Mouse (Mus musculus) midbrain, postnatal 0 days (tissue): ENCODE results near the gene Setd5. TPM values are rescaled to one million over a fixed set of nuclear protein-coding genes. Genes with fewer than 3 reads are reported as not detected.

Experiments
- ATAC-seq: fragments of 200-750 bp; cut with Nextera tagmentation; 2 replicates; pipeline ENCODE4 v1.8.0; 2017; ENCODE audit warnings: moderate number of reproducible peaks, mild to moderate bottlenecking, moderate TSS enrichment, moderate library complexity; ENCODE audit not compliant: low FRiP score
- DNase-seq: peaks from one replicate; pipeline ENCODE4 v3.0.0-alpha.2; 2015; ENCODE audit warnings: low spot score
- H3K27ac ChIP-seq: fragments of 300-500 bp; sonication (generic); 2 replicates; pipeline ENCODE4 v1.5.1; 2014; ENCODE audit warnings: low read depth, mild to moderate bottlenecking, low read length, mixed read lengths
- H3K27me3 ChIP-seq: fragments of 300-500 bp; sonication (generic); 2 replicates; pipeline ENCODE4 v1.6.1; 2014; ENCODE audit warnings: low read length, control low read depth, mixed read lengths; ENCODE audit not compliant: insufficient read depth
- H3K36me3 ChIP-seq: fragments of 300-500 bp; sonication (generic); 2 replicates; pipeline ENCODE4 v1.6.1; 2014; ENCODE audit warnings: low read length, control low read depth, mixed read lengths; ENCODE audit not compliant: insufficient read depth
- H3K4me1 ChIP-seq: fragments of 300-500 bp; sonication (generic); 2 replicates; pipeline ENCODE4 v1.6.1; 2014; ENCODE audit warnings: mild to moderate bottlenecking, control low read depth, antibody characterized with exemption, low read length, mixed read lengths; ENCODE audit not compliant: insufficient read depth
- H3K4me2 ChIP-seq: fragments of 300-500 bp; sonication (generic); 2 replicates; pipeline ENCODE4 v1.6.1; 2014; ENCODE audit warnings: low read depth, mild to moderate bottlenecking, low read length, mixed read lengths; ENCODE audit not compliant: poor library complexity, severe bottlenecking
- H3K4me3 ChIP-seq: fragments of 300-500 bp; sonication (generic); 2 replicates; pipeline ENCODE4 v1.5.1; 2014; ENCODE audit warnings: low read depth, mild to moderate bottlenecking, low read length, moderate library complexity
- H3K9ac ChIP-seq: fragments of 300-500 bp; sonication (generic); replicated peaks from 2 replicates; pipeline ENCODE4 v1.6.1; 2014; ENCODE audit warnings: mild to moderate bottlenecking, low read length, moderate library complexity, mixed read lengths; ENCODE audit not compliant: poor library complexity, severe bottlenecking
- H3K9me3 ChIP-seq: fragments of 300-500 bp; sonication (generic); 2 replicates; pipeline ENCODE4 v1.6.1; 2016; ENCODE audit warnings: low read length, control low read depth
- CTCF ChIP-seq: IDR thresholded peaks from 2 replicates; pipeline ENCODE4 v1.5.1; 2016; ENCODE audit warnings: antibody characterized with exemption, mild to moderate bottlenecking
- WGBS: fragments of 180-500 bp; shearing (Covaris S2); extraction: QIAGEN DNeasy Blood & Tissue Kit; methylation state at CpG from one replicate; pipeline ENCODE4 v1.1.7; 2014; 5-methylcytosine and 5-hydroxymethylcytosine counted together
- polyA plus RNA-seq: library from polyadenylated mRNA; unstranded; fragments of >200 nt; fragmentation: Nextera tagmentation; extraction: Ambion mirVana; gene quantifications from 2 replicates; pipeline ENCODE4 v1.2.1, GENCODE M21; 2015
- total RNA-seq: library from RNA; depleted of rRNA; stranded (reverse); fragments of >200 nt; gene quantifications from 2 replicates; pipeline ENCODE4 v1.2.3, GENCODE M21; 2014

The Setd5 gene
- total and polyA plus RNA-seq, 2 experiments from 2014 or later = 50.6 to 103 TPM

GRCm38 (mm10) chr6:113169852-113170251, 92.7 kb downstream of the Setd5 start:
- H3K27ac ChIP-seq = no peak overlapping the region
- H3K4me2 ChIP-seq = no peak overlapping the region
- H3K9ac ChIP-seq = no peak overlapping the region
- H3K4me1 ChIP-seq = no peaks in the 10 kb centered on the region
- H3K27me3 ChIP-seq = no peaks in the 10 kb centered on the region
- H3K4me3 ChIP-seq = no peak overlapping the region
- ATAC-seq (no peak), DNase-seq (no peak)
- peaks cover 16% of the 10 kb centered on the region for H3K36me3 ChIP-seq
- WGBS = 85% methylated on average over 3 of the region's 3 CpGs
- no peak for TF ChIP-seq CTCF
- H3K9me3 ChIP-seq = no peaks in the 10 kb centered on the region

DNA sequence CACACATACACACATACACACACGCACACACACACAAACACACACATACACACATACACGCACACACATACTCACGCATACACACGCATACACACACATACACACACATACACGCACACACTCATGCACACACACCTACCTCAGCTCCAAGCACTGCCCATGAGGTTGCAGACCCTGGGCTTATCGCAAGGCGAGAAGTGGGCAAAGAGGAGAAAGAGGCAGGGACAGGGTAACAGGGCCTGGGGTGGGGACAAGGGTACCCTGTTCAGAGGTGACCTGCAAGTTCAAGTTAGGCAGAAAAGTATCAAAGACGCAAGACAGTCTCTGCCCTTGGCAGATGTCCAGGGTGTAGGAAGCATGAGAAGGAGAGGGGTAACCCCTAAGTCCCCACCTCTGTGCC, 93.5 kb downstream of the Setd5 start:
- no peak for TF ChIP-seq CTCF
- no peak overlapping the region for H3K4me3 ChIP-seq
- H3K9me3 ChIP-seq = no peaks in the 10 kb centered on the region
- DNase-seq = no peak
- H3K27me3 ChIP-seq = no peaks in the 10 kb centered on the region
- no peak overlapping the region for H3K27ac ChIP-seq
- no peak for ATAC-seq
- H3K9ac ChIP-seq = no peak overlapping the region
- peaks cover 16% of the 10 kb centered on the region for H3K36me3 ChIP-seq
- no peak overlapping the region for H3K4me2 ChIP-seq
- H3K4me1 ChIP-seq = no peaks in the 10 kb centered on the region
- 92% methylated on average over 8 of the region's 8 CpGs for WGBS

DNA sequence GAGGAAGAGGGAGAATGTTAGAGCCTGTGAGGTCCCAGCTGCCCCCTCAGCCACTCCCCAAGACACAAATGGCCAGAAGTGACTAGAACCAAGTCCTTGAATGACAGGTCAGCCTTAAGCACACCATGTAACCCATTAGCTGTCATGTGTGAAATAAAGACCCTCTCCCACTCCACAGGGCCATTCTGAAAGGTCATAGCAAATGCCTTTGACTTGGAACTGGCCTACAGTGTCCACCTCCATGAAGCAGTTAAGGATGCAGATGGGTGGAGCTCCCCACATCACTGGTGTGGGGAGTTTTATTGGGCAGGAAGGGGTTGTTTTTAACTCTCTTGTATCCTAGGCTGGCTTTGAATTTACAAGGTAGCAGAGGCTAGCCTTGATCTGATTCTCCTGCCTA, 94.8 kb downstream of the Setd5 start:
- TF ChIP-seq CTCF = no peak
- H3K27me3 ChIP-seq = no peaks in the 10 kb centered on the region
- H3K9ac ChIP-seq = no peak overlapping the region
- no peak overlapping the region for H3K4me3 ChIP-seq
- ATAC-seq (no peak), DNase-seq (no peak)
- no peak overlapping the region for H3K4me2 ChIP-seq
- no peaks in the 10 kb centered on the region for H3K9me3 ChIP-seq
- H3K4me1 ChIP-seq = no peaks in the 10 kb centered on the region
- H3K27ac ChIP-seq = no peak overlapping the region
- peaks cover 16% of the 10 kb centered on the region for H3K36me3 ChIP-seq

GRCm38 (mm10) chr6:113172568-113172967, 95.4 kb downstream of the Setd5 start:
- peak; percentile 81 for TF ChIP-seq CTCF

DNA sequence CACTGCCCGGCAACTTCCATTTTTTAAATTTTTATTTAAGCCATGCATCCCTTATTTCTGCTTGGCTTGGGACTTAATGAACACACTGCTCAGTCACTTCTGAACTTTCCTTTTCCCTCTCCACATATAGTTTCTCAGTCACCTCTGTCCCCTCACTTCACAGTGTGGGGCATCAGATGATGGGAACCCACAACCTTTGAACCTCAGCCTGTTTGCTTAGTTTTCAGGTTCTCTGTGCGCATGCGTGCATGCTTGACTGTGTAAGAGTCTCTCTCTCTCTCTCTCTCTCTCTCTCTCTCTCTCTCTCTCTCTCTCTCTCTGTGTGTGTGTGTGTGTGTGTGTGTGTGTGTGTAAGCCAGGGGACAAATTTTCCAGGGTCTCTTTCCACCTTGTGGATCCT, 98.3 kb downstream of the Setd5 start:
- DNase-seq (no peak), ATAC-seq (no peak)
- Histone ChIP-seq H3K4me3 (no peak overlapping the region), H3K4me2 (no peak overlapping the region), H3K9me3 (no peaks in the 10 kb centered on the region), H3K27me3 (no peaks in the 10 kb centered on the region), H3K4me1 (peaks cover 8% of the 10 kb centered on the region), H3K27ac (no peak overlapping the region), H3K36me3 (peaks cover 14% of the 10 kb centered on the region), H3K9ac (no peak overlapping the region)
- WGBS = 91% methylated on average over 3 of the region's 3 CpGs
- TF ChIP-seq CTCF = no peak

More at GRCm38 (mm10) chr6:113172568-113172967, 95.4 kb downstream of the Setd5 start:
- H3K9ac ChIP-seq = no peak overlapping the region
- no peaks in the 10 kb centered on the region for H3K27me3 ChIP-seq
- WGBS = 50% methylated on average over 1 of the region's 1 CpGs
- ATAC-seq (no peak), DNase-seq (peak; percentile 41)
- H3K27ac ChIP-seq = no peak overlapping the region
- no peaks in the 10 kb centered on the region for H3K4me1 ChIP-seq
- H3K36me3 ChIP-seq = peaks cover 16% of the 10 kb centered on the region
- H3K4me2 ChIP-seq = no peak overlapping the region
- H3K4me3 ChIP-seq = no peak overlapping the region
- H3K9me3 ChIP-seq = no peaks in the 10 kb centered on the region

GRCm38 (mm10) chr6:113176613-113177012, 99.4 kb downstream of the Setd5 start:
- DNase-seq (no peak), ATAC-seq (no peak)
- 87% methylated on average over 8 of the region's 8 CpGs for WGBS
- Histone ChIP-seq H3K4me3 (no peak overlapping the region), H3K9ac (no peak overlapping the region), H3K27ac (no peak overlapping the region), H3K27me3 (no peaks in the 10 kb centered on the region), H3K4me1 (peaks cover 8% of the 10 kb centered on the region), H3K4me2 (no peak overlapping the region), H3K9me3 (no peaks in the 10 kb centered on the region), H3K36me3 (peaks cover 3% of the 10 kb centered on the region; the same call in 1 of the 2 replicates)
- TF ChIP-seq CTCF = no peak
